Mouse (Mus musculus) forebrain, postnatal 0 days (tissue): ENCODE measurements around the gene Muc13. TPM values are rescaled to one million over a fixed set of nuclear protein-coding genes. Genes with fewer than 3 reads are reported as not detected.

Experiments used
- ATAC-seq: fragments of 200-750 bp; cut with Nextera tagmentation; 2 replicates; pipeline ENCODE4 v1.8.0; 2017; ENCODE audit warnings: mild to moderate bottlenecking, moderate library complexity
- DNase-seq: peaks from one replicate; pipeline ENCODE4 v3.0.0-alpha.2; 2015
- H3K27ac ChIP-seq: fragments of 300-500 bp; sonication (generic); 2 replicates; pipeline ENCODE4 v1.5.1; 2014; ENCODE audit warnings: low read depth, mild to moderate bottlenecking, antibody characterized with exemption, low read length, moderate library complexity, mixed read lengths
- H3K27me3 ChIP-seq: fragments of 300-500 bp; sonication (generic); 2 replicates; pipeline ENCODE4 v1.6.1; 2014; ENCODE audit warnings: mild to moderate bottlenecking, low read length, mixed read lengths; ENCODE audit not compliant: insufficient read depth
- H3K36me3 ChIP-seq: fragments of 300-500 bp; sonication (generic); 2 replicates; pipeline ENCODE4 v1.6.1; 2014; ENCODE audit warnings: mild to moderate bottlenecking, moderate library complexity; ENCODE audit not compliant: insufficient read depth
- H3K4me1 ChIP-seq: fragments of 300-500 bp; sonication (generic); 2 replicates; pipeline ENCODE4 v1.6.1; 2014; ENCODE audit warnings: antibody characterized with exemption; ENCODE audit not compliant: insufficient read depth
- H3K4me2 ChIP-seq: fragments of 300-500 bp; sonication (generic); 2 replicates; pipeline ENCODE4 v1.6.1; 2014; ENCODE audit warnings: low read depth, mild to moderate bottlenecking, moderate library complexity
- H3K4me3 ChIP-seq: fragments of 300-500 bp; sonication (generic); 2 replicates; pipeline ENCODE4 v1.5.1; 2014; ENCODE audit warnings: low read depth, low read length, mixed read lengths
- H3K9ac ChIP-seq: fragments of 300-500 bp; sonication (generic); 2 replicates; pipeline ENCODE4 v1.6.1; 2014; ENCODE audit warnings: mild to moderate bottlenecking
- H3K9me3 ChIP-seq: fragments of 300-500 bp; sonication (generic); 2 replicates; pipeline ENCODE4 v1.6.1; 2016; ENCODE audit warnings: low read length
- CTCF ChIP-seq: sonication (generic); IDR thresholded peaks from 2 replicates; pipeline ENCODE4 v1.5.1; 2016; ENCODE audit warnings: antibody characterized with exemption, control low read depth, low read depth
- WGBS: fragments of 180-500 bp; shearing (Covaris S2); extraction: QIAGEN DNeasy Blood & Tissue Kit; methylation state at CpG from one replicate; pipeline ENCODE4 v1.1.7; 2014; 5-methylcytosine and 5-hydroxymethylcytosine counted together
- polyA plus RNA-seq: library from polyadenylated mRNA; unstranded; fragments of >200 nt; fragmentation: Nextera tagmentation; extraction: Ambion mirVana; gene quantifications from 2 replicates; pipeline ENCODE4 v1.2.1, GENCODE M21; 2015
- total RNA-seq: library from RNA; depleted of rRNA; stranded (reverse); fragments of >200 nt; gene quantifications from 2 replicates; pipeline ENCODE4 v1.2.3, GENCODE M21; 2014

Muc13 gene
- total and polyA plus RNA-seq, 2 experiments from 2014 or later, result not detected

DNA sequence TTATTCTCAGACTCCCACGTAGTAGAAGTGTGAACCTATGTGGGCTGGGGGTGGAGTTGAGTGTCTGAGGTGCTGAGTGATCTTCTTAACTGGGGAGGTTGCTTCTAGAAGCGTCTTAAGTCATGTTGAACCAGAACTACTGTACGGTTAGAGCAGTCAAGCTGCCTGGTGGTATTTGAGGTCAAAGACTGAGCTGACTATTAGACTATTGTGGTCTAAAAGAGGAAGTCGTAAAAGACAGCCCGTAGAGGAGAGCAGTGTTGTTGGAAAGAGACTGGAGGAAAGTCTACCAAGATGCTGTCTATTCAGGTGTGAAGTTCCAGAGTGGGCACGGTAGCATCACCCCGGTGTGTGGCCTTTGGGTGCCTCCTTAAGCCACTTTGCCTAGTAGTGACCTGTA, 24.0 kb upstream of the Muc13 start:
- no peak for TF ChIP-seq CTCF
- H3K9me3 ChIP-seq, result no peaks in the 10 kb centered on the region
- H3K27ac ChIP-seq, result no peak overlapping the region
- H3K4me3 ChIP-seq, result no peak overlapping the region
- H3K4me2 ChIP-seq, result no peak overlapping the region
- no peak overlapping the region for H3K9ac ChIP-seq
- no peak for DNase-seq
- no peaks in the 10 kb centered on the region for H3K36me3 ChIP-seq
- 90% methylated on average over 7 of the region's 7 CpGs for WGBS
- ATAC-seq, result no peak
- H3K27me3 ChIP-seq, result no peaks in the 10 kb centered on the region
- H3K4me1 ChIP-seq, result 0 out of 2 replicates have a peak, but pooled peaks cover 2% of the 10 kb centered on the region

GRCm38 (mm10) chr16:33770778-33771454, 22.9 kb upstream of the Muc13 start:
- ATAC-seq, result no peak
- H3K27me3 ChIP-seq, result no peaks in the 10 kb centered on the region
- H3K4me1 ChIP-seq, result no peaks in the 10 kb centered on the region
- DNase-seq, result no peak
- H3K4me2 ChIP-seq, result no peak overlapping the region
- no peak overlapping the region for H3K4me3 ChIP-seq
- no peaks in the 10 kb centered on the region for H3K36me3 ChIP-seq
- 91% methylated on average over 4 of the region's 4 CpGs for WGBS
- no peaks in the 10 kb centered on the region for H3K9me3 ChIP-seq
- no peak overlapping the region for H3K9ac ChIP-seq
- H3K27ac ChIP-seq, result no peak overlapping the region
- TF ChIP-seq CTCF, result no peak

DNA sequence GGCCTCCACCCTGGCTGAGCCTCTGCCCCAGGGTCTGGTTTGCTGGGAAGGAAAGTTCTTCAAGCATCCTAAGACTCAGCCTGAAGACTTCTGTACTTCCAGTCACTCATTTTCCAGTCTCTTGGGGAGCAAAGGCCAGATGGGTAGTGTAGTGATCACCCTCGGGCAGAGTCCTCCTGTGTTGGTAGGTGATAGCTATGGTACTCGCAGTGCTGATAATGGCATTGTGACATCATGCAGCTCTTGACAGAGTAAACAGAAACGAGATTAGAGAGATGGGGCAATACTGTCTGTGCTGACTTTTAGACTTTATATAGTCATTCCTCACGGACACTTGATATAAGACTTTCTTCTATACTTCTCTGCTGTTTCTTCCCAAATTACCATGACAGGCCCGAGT, 21.0 kb upstream of the Muc13 start:
- no peak overlapping the region for H3K27ac ChIP-seq
- 93% methylated on average over 5 of the region's 5 CpGs for WGBS
- DNase-seq, result no peak
- H3K27me3 ChIP-seq, result no peaks in the 10 kb centered on the region
- no peaks in the 10 kb centered on the region for H3K4me1 ChIP-seq
- no peak for TF ChIP-seq CTCF
- no peak overlapping the region for H3K4me2 ChIP-seq
- no peak for ATAC-seq
- no peak overlapping the region for H3K9ac ChIP-seq
- no peak overlapping the region for H3K4me3 ChIP-seq
- H3K36me3 ChIP-seq, result no peaks in the 10 kb centered on the region
- H3K9me3 ChIP-seq, result no peaks in the 10 kb centered on the region

DNA sequence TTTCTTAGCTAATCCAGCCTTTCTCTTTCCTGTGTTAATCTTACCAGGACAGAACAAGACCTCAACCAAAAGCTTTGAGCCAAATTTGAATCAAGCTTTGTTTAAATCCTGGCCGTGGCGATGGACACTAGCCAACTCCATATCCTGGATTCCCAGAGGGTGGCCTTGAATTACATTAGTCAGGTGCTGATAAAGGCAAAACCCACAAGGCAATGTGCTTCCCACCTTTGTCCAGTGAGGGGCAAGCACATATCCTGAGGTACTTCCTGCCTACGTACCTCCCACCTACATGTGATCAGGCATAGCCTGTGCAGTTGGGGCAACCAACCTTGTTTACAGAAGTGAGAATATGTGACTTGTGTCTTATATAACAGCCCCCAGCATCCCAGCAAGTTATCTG, 18.9 kb upstream of the Muc13 start:
- H3K4me1 ChIP-seq, result no peaks in the 10 kb centered on the region
- no peak for ATAC-seq
- DNase-seq, result no peak
- TF ChIP-seq CTCF, result no peak
- H3K9ac ChIP-seq, result no peak overlapping the region
- no peak overlapping the region for H3K27ac ChIP-seq
- no peaks in the 10 kb centered on the region for H3K9me3 ChIP-seq
- no peak overlapping the region for H3K4me3 ChIP-seq
- H3K36me3 ChIP-seq, result no peaks in the 10 kb centered on the region
- WGBS, result 41% methylated on average over 3 of the region's 3 CpGs
- no peak overlapping the region for H3K4me2 ChIP-seq
- no peaks in the 10 kb centered on the region for H3K27me3 ChIP-seq

GRCm38 (mm10) chr16:33775733-33776335, 18.0 kb upstream of the Muc13 start:
- Histone ChIP-seq H3K4me1 (no peaks in the 10 kb centered on the region), H3K9ac (no peak overlapping the region), H3K27ac (no peak overlapping the region), H3K27me3 (no peaks in the 10 kb centered on the region), H3K4me3 (no peak overlapping the region), H3K4me2 (no peak overlapping the region), H3K36me3 (no peaks in the 10 kb centered on the region), H3K9me3 (no peaks in the 10 kb centered on the region)
- 92% methylated on average over 1 of the region's 1 CpGs for WGBS
- DNase-seq, result no peak
- no peak for ATAC-seq
- TF ChIP-seq CTCF, result no peak

DNA sequence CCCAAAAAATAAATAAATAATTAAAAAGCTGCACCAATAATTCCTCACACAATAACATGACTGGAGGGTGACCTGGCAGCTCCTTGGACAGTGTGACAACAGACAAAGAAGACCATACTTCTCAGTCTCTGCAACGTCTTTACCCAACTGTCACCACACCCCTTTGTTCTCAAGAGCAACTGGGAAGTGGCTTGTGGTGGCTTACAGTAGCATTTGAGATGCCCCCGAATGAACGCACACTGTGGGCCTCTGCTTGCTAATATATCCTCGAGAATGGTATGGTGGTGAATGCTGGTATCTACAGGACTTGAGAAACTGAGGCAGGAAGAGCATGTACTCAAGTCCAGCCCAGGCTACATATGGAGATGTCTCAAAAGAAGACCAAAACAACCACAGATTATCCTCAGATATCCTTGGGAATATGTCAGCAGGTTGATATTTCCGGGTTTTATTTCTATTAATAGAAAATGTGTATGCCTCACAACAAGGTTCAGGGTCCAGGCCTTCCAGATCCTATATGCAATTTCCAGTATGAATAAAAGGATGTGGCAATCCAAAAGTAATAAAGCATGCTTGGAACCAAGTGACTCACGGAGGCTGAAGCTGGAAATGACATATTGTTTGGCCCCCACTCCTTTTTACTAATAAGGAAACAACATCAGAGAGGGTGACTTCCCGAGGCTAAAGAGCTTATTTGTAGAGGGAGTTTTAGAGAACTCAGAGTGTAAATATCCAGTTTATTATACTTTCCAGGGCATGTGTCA, 16.9 kb upstream of the Muc13 start:
- H3K4me2 ChIP-seq, result no peak overlapping the region
- ATAC-seq, result no peak

DNA sequence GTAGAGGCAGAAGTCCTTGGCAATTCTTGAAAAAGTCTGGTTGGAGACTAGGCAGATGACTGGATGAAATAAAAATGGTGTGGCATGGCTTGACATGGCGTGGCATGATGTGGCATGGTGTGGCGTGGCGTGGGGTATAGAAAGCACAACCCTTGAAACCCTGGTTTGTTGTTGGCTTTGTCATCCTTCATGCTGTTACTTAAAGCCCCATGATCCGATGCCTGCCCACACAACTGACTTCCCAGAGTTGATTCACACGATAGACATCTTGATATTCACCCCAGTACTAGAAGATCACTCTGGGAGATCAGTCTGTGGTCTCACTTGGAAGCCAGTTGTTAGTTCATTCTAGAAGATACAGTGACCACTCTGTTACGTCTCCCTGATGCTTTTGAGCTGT, 16.2 kb upstream of the Muc13 start:
- Histone ChIP-seq H3K9ac (no peak overlapping the region), H3K27ac (no peak overlapping the region), H3K36me3 (no peaks in the 10 kb centered on the region), H3K9me3 (no peaks in the 10 kb centered on the region), H3K27me3 (no peaks in the 10 kb centered on the region), H3K4me1 (no peaks in the 10 kb centered on the region), H3K4me2 (no peak overlapping the region), H3K4me3 (no peak overlapping the region)
- DNase-seq (no peak), ATAC-seq (no peak)
- TF ChIP-seq CTCF, result no peak
- 89% methylated on average over 6 of the region's 6 CpGs for WGBS

More for the DNA sequence above, 16.9 kb upstream of the Muc13 start:
- DNase-seq, result no peak
- H3K36me3 ChIP-seq, result no peaks in the 10 kb centered on the region
- H3K27me3 ChIP-seq, result no peaks in the 10 kb centered on the region
- no peak overlapping the region for H3K4me3 ChIP-seq
- no peak overlapping the region for H3K9ac ChIP-seq
- H3K4me1 ChIP-seq, result no peaks in the 10 kb centered on the region
- 77% methylated on average over 7 of the region's 7 CpGs for WGBS
- no peak for TF ChIP-seq CTCF
- H3K27ac ChIP-seq, result no peak overlapping the region
- no peaks in the 10 kb centered on the region for H3K9me3 ChIP-seq
